Mouse (Mus musculus) adrenal gland, postnatal 14 days (tissue): ENCODE results near the gene Eif5. TPM values are rescaled to one million over a fixed set of nuclear protein-coding genes. Genes with fewer than 3 reads are reported as not detected.
"Not testable (repeated sequence)": the region's sequence is repeated elsewhere in the genome, so short reads cannot be mapped to it uniquely, and the experiment has no call there.

Source experiments
- DNase-seq: peaks from one replicate; pipeline ENCODE4 v3.0.0; 2021; ENCODE audit warnings: mixed read lengths
- long read RNA-seq, 2 experiments: library from polyadenylated mRNA; stranded (forward); transcript quantifications; one replicate each; pipeline ENCODE4 v2.0.0; 2021
- total RNA-seq: library from RNA; stranded (reverse); gene quantifications from 2 replicates; pipeline ENCODE4 v1.2.3, GENCODE M21; 2021

The Eif5 gene
- total RNA-seq, result 334 and 370 TPM in 2 replicates
- long read RNA-seq, experiment 1, full-length matches to known transcripts, result 347 of 487 reads
- long read RNA-seq, experiment 1, partial matches to known transcripts, result 83 of 487 reads
- long read RNA-seq, experiment 1, other reads (novel, unspliced or antisense), result 57 of 487 reads
- long read RNA-seq, experiment 2, full-length matches to known transcripts, result 245 of 335 reads
- long read RNA-seq, experiment 2, partial matches to known transcripts, result 59 of 335 reads
- long read RNA-seq, experiment 2, other reads (novel, unspliced or antisense), result 31 of 335 reads

DNA sequence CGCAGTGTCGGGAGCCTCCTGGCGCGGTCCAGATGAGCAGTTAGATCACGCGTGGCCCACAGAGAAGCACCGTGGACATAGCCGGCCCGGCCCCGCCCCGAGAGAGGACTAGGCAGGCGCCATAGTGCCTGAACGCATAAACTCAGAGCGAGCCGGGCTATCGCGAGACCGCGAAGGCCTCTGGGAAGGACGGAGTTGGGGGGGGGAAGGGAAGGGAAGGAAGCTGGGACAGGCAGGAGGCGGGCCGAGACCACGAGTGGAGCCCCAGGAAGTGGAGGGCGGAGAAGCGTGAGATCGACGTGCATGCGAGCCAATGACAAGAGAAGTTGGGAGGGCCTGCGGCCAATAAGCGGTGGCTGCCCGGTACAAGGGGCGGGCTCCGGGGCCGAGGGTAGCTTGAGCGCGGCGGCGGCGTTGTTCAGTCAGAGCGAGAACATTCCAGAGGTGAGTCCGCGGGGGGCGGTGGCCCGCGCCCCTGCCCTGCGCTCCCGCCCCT is at the start of gene Eif5:
TSS of gene Eif5 (plus strand) at position 221 of the 496 bp plus-strand sequence.
- peak; percentile 100 for DNase-seq

DNA sequence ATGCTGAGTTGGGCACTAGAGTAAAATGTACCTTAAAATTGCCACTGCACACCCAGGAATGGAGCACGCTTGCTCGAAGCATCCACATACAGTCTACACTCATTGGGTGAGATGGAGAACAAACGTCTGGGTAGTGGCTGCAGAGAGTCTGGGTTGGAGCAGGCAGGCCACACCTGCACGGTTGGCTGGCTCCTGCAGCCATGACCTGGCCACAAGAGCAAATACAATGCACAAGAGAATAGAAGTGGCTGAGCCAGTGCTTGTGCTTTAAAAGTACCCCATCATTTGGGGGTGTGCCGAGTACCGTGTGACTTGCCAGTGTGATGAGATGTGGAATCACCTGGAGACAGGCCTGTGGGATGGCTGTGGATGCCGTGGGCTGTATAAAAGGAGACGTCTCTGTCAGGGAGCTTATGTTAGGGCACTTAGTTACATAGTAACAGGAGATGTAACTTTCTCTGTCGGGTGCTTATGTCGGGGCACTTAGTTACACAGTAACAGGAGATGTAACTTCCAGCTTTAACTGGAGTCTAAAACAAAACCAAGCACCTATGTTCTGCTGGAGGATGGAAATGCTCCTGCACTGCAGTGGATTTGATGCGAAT is 48.5 kb upstream of the Eif5 start:
- no peak for DNase-seq

DNA sequence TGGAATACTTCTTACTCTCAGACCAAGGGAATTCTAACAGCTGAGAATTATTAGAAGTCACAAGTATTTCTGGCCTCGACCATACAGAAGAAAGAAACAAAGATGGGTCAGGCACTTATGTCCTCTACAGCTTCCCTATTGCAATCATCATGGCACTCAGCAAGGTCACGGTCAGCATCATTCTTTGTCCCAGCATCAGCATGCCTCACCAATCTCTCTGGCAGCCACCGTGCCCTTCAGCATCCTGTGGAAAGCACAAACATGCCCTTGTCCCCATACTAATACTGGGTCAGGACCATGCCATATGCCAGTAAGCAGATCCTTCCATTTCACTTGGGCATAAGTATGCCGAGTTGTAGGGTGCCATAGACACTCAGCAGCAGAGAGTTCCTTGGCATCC is 42.9 kb upstream of the Eif5 start:
- peak; percentile 51 for DNase-seq

DNA sequence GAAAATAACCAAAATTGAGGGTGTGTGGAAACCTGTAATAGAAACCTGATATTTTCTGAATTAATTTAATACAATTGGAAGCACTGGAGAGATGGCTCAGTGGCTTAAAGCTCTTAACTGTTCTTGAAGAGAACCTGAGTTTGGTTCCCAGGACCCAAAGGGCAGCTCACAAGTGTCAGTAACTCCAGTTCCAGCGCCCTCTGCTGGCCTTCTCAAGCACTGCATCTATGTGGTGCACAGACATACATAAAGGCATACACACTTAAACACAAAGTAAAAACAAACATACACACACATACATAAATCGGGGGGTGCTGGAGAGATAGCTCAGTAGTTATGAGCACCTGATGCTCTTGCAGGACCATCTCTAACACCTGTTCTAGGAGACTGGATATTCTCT is 40.7 kb upstream of the Eif5 start:
- DNase-seq, result no peak

DNA sequence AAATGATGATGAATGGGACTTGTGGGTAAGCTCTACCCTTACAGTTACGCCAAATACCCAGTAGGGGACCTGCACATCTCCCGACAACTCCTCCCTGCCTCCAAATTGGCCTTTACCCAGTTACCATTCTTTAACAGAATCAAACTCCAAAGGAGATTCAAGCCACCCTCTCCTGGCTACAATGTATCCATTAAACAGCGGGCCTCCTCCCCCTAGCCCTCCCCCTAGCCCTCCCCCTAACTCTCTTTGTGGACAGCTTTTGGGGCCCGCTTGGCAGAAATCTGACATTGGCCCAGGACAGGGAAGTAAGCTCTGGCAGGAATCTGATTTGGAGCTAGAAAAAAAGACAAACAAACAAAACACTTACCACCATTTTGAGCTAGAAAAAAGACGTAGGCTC is 38.2 kb upstream of the Eif5 start:
- DNase-seq, result no peak

DNA sequence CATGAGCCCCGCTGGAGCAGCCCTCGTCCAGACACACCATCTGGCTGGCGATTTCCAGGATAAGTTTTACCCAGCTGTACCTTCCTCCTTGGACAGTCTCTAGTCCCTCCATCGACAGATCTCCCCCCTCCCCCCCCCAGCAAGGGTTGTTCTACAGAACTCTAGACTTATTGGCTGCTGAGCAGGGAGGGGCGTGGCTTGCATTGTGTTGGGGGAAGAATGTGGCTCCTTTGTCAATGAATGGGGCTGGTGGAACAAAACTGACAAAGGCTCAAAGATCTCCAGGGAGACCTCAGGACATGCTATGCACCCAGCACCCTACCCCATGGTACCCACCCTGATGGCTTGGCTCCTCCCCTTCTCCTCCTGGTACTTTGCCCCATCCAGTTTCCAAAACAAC is 37.1 kb upstream of the Eif5 start:
- DNase-seq, result no peak

DNA sequence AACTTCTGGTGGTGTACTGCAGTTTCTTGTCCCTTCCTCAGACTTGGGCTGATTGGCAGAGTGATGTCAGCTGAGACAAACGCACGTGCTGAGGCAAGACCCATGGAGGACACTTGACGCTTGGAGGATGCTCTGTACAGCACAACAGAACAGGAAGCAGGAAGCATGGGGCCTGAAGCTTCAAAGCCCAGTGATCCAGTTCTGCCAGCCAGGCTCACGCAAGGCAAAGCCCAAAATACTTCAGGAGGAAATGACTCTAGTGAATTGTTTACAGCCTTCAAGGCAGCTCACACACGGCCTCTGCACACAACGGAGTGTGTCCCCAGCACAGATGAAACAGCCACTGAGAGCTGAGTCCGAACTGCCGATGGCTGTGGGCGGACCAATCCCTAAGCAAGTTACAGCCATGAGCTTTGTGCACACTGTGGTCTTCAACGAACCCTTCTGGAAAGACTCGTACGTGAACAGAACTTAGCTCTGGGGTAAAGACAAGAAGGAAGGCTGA is 34.7 kb upstream of the Eif5 start:
- no peak for DNase-seq

DNA sequence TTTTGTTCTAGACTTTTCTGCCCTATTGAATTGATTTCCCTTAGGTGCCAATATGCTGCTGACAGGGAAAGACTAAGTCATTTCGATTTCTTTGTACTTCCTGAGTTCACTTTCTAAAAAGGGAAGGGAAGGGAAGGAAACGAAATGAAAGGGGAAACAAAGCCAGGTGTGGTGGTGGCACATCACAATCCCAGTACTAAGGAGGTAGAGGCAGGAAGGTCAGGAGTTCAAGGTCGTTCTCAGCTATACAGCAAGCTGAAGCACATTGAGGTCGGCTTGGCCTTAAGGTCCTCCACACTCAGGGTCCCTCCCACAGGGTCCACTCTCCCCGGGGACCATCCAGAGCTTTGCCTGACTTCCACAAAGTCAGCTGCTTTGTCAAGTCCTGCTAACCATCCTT is 34.2 kb upstream of the Eif5 start:
- no peak for DNase-seq

DNA sequence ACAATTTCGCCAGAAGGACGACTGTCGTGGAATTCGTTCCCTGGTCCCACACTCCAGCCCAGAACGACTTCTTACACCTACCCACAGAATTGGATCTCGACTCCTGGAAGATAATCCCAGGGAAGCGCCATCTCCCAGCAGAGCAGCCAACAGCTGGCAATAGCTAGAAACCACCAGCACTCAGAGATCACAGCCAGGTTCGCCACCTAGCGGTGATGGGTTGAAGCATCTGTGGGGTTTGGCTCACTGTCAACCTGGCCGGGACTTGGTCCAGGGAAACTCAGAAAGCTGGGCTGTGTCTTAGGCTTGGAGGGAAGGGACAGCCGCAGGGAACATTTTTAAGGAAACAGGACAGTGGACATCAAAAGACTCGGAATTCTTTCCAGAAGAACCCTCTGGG is 32.9 kb upstream of the Eif5 start:
- peak; percentile 94 for DNase-seq

DNA sequence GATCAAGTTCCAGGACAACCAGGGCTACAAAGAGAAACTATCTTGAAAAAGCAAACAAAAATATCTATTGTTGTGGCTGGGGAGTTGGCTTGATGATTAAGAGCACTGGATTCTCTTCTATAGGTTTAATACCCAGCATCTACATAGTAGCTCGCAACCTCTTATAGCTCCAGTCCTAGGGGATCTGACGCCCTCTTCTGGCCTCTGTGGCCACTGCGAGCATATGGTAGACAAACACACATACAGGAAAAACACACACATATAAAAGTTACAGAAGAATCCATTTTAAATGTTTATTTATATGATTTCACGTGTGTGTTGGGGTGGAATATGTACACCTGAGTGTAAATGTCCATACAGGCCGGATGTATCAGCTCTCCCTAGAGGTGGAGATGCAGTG is 30.8 kb upstream of the Eif5 start:
- no peak for DNase-seq

DNA sequence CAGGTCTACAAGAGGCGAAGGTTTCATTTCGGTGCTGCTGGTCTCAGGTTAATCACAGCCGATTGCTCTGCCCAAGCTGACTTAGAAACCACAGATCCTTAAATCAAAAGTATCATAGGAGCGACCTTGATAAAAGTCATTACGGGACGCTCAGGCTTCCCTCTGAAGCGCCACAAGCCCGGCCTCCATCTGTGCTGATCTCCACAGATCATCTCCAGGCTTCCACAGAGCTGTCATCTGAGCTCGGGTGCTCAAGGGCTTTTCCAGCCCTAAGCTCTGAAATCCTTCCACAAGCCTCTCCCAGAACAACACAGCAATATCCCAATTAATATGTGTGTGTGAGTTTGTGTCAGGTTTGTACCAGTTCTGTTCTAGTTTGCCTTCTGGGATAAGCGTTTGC is 29.9 kb upstream of the Eif5 start:
- DNase-seq, result peak; percentile 47

DNA sequence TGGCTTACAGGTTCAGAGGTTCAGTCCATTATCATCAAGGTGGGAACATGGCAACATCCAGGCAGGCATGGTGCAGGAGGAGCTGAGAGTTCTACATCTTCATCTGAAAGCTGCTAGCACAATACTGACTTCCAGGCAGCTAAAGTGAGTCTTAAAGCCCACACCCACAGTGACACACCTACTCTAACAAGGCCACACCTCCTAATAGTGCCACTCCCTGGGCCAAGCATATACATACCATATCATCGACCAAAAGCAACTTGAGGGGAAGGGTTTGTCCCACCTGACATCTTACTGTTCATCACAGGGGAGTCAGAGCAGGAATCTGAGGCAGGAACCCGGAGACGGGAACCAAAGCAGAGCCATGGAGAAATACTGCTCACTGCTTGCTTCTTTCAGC is 29.4 kb upstream of the Eif5 start:
- DNase-seq, result not testable (repeated sequence)

DNA sequence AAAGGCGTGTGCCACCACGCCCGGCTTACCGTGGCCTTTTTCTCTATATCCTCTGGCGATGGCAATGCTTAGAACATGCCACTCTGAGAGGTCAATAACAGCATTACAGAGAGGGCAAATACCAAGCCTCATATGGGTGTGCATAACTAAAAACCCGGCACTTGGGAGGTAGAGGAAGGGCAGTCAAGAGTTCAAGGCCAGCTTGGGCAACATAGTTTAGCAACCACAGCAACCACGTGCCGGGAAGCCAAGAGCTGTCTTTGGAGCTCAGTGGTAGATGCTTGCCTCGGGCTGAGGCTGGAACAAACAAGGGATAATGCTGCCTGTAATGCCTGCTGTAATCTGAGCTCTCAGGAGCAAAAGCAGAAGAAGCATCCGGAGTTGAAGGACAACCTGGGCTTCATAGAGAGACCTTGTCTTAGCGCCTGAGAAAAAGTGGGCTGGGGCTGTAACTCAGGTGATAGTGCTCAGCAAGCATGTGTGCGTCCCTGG is 25.2 kb upstream of the Eif5 start:
- no peak for DNase-seq

DNA sequence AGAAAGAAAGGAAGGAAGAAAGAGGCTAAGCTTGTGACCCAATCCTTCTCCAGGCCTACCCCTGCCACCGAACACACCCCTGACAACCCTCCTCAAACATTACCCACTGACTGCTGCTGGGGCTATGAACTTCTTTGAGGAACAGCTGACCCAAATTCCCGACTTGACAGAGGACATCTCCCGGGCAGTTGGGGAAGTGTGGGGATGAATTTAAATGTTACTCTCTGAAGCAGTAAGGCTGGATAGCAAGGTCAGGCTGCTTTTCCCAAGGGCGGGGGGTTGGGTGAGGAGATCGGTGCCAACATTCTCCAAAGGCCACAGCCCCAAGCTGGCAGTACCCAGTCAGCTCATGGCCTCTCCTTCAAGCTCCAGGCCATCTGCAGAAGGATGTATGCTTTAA is 24.1 kb upstream of the Eif5 start:
- peak; percentile 83 for DNase-seq

DNA sequence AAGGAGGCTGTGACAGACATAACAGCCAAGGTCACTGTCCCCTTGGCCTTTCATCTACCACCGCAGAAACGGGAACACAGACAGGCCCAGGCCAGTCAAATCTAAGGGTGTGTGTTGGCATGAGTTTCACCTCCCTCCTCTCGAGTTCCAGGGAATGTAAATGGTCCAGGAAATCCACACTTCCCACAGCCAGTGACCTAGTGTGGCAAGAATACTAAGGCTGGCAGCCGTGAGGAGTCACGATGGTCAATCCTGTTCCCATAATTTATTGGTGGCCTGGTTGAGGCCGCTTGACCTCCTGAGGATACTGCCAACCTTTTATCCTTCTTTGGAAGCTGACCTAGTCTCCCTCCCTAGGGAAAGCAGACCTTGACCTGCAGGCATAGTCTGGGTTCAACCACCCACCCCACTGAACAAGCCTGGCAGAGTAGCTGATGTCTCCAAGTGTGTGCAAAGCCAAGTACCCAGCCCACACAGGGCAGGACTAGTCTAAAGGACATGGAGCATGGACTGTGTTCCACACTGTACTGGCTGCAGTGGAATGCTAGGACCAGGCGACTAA is 23.5 kb upstream of the Eif5 start:
- peak; percentile 79 for DNase-seq

DNA sequence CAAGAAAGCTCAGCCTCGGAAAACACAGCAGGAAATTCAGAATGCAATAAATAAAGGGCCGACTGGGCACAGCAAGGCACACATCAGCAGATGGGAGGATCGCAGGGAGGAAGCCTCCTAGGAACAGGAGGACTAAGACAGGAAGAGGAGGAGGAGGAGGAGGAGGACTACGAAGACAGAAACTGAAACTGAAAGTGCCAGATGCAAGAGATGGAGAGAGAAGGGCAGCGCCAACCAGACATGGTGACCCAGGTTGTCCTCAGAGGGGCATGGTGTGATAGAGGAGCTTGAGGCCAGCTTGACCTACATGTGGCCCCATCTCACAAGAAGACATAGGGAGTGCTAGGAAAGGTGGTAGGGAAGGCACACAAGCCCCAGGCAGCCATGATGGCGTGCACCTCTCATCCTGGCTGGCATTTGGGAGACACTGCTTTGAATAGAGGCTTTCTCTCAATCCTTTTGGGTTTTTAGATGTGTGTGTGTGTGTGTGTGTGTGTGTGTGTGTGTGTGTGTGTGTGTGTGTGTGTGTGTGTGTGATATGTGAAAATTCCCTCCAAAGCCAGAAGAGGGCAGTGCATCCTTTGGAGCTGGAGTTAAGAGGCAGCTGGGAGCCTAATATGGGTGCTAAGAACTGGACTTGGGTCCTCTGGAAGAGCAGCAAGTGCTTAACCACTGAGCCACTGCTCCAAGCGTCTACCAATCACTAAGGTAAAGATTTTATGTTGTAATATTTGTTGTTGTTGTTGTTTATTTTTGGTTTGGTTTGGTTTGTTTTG is 22.8 kb upstream of the Eif5 start:
- no peak for DNase-seq

DNA sequence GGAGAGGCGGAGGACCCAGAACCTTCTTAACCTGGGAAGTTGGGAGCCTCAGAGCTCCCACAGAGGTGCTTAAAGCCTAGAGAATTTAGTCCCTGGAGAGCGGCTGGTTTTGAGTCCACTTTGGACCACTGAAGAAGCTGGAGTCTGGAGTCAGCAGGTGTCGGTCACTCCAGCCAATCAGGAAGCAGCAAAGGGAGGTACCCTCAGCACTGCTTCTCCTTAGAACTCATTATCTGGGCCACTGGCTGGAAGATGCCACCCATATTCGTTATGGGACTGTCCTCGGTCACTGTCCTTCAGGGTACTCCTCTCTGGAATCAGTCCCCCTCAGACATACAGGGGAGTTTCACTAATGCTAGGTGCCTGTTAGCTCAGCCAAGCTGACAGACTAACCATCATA is 21.9 kb upstream of the Eif5 start:
- no peak for DNase-seq

DNA sequence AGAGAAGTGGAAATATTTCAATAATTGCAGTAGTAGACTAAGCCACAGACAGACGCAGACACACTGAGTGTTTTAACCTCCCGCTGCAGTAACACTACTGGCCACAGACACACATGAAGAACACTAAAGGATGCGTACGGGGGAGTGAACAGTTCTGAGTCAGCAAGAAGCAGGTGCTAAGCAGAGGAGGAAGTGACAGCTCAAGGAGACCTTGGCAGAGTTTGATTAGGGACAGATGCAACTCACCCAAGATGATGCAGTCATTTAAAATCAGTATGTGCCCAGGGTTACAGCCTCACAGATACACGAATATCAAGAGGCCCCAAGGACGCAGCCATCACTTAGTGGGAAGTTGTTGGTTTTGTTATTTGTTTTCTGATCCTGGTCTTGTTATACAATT is 21.0 kb upstream of the Eif5 start:
- DNase-seq, result peak; percentile 36

DNA sequence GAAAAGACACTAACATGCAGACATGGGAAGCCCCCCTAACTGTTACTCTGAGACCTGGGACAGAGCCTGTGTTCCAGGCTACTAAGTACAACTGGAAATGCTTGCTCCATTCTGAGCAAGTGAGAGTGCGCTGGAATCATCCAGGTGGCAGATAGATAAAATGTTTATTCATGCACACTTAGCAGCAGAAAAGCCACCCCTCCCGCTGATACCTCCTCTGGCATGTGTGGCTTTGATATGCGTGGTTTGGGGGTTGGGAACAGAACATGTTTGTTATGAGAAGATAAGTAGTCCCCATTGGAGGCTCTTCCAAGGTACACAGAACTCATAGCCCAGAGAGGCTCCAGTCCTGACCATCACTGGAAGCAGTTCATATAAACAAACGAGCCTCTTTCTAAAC is 19.9 kb upstream of the Eif5 start:
- DNase-seq, result no peak

DNA sequence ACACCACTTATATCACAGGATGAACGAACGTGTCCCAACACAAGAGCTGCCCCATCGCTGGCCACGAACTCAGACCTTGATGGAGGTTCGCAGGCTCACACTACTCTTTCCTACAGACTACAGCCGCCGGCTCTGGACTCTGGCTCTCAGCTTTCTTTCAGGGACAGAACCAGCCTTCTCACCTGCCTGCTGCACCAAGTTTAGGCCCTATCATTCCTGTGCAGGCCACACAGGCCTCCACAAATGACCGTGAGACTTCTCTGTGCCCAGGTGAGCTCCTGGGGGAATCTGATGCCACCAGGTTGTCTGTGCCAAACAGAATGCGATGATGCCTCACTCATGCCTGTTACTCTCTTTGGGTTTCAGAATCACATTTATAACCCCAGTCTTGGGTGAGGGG is 19.4 kb upstream of the Eif5 start:
- DNase-seq, result no peak

DNA sequence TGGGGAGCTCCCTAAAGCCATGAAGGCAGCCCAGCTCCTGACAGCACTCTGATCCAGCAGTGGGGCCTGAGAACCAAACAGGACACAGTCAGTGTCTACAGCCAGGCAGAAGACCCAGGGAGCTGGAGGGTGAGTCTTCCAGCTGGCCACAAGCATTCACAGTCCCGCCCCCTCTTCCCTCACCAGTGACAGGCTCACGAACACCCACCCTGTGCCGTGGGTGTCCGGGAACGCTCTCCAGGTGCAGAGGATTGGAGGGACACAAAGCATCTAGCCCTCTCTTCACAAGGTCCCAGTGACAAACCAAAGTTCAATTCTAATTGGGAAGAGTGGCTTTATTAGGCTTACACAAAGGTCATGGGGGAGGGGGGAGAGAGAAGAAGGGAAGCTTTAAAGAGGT is 18.0 kb upstream of the Eif5 start:
- DNase-seq, result no peak

DNA sequence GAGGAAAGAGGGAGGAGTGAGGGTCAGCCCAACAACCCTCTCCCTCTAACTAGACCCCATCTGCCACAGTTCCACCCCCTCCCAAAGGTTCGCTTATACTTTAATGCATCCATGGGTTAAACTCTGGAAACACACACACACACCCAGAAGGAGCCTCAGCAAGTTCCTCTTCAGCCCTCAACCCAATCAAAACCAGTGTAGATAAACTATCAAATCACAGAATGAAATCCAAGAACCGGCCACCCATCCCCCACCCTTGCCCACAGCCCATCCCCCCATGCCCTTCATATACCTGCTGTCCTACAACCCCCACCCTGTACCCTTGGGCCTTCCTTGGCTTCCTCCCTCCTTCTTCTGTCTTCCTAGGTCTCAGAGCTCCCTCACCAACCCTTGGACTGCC is 16.8 kb upstream of the Eif5 start:
- DNase-seq, result no peak

DNA sequence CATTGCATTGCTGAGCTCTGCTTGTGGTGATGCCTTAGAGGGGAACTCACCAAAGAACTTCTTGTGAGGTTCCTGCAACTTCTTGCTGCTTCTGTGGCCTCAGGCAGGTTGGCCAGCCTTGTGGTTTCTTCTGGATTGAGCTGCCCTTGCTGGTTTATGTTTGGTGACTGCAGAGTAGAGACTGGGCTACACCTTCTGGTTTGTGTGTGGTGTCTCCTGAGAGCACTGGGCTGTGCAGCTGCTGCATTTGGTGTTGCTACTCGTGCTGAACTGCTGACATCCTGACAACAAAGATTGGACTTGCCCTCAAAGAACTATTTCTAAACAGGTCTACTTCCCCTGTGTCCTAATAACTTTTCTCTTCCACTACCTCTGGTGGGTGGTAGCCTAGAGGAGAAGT is 13.3 kb upstream of the Eif5 start:
- no peak for DNase-seq
